Mouse (Mus musculus): ENCODE measurements around the gene Olfr370.
A peak's percentile ranks its signal among the peaks of the same experiment; 100 is the strongest.

Gene Olfr370

GRCm38 (mm10) chr8:83575561-83576515 is 40.3 kb downstream of the Olfr370 start:
- DNase-seq (ENCODE audit: low spot score in 2 of 2), result no peak

GRCm38 (mm10) chr8:83576516-83576895 is 40.9 kb downstream of the Olfr370 start:
- no peak for DNase-seq (ENCODE audit: low spot score in 2 of 2)

GRCm38 (mm10) chr8:83576921-83577320 is 41.3 kb downstream of the Olfr370 start:
- DNase-seq (ENCODE audit: low spot score in 2 of 2), result no peak

GRCm38 (mm10) chr8:83577384-83577791 is 41.8 kb downstream of the Olfr370 start:
- no peak for DNase-seq (ENCODE audit: low spot score in 2 of 2)

- no peak for DNase-seq (ENCODE audit: low spot score in 2 of 2)
These were observed 42.8 kb downstream of the Olfr370 start for GRCm38 (mm10) chr8:83578131-83579055.

- DNase-seq (ENCODE audit: low spot score in 2 of 2), result no peak
These were observed 44.1 kb downstream of the Olfr370 start for GRCm38 (mm10) chr8:83579676-83580075.

GRCm38 (mm10) chr8:83580826-83581225 is 45.2 kb downstream of the Olfr370 start:
- DNase-seq (ENCODE audit: low spot score in 2 of 2), result no peak

- DNase-seq (ENCODE audit: low spot score in 2 of 2), result no peak
These were observed 46.6 kb downstream of the Olfr370 start for GRCm38 (mm10) chr8:83582226-83582625.

- DNase-seq (ENCODE audit: low spot score in 2 of 2), result no peak
These were observed 47.7 kb downstream of the Olfr370 start for GRCm38 (mm10) chr8:83583236-83583635.

- no peak for DNase-seq (ENCODE audit: low spot score in 2 of 2)
These were observed 49.2 kb downstream of the Olfr370 start for GRCm38 (mm10) chr8:83584771-83585170.

- no peak for DNase-seq (ENCODE audit: low spot score in 2 of 2)
These were observed 49.8 kb downstream of the Olfr370 start for GRCm38 (mm10) chr8:83585333-83585732.

GRCm38 (mm10) chr8:83587644-83588043 is 52.1 kb downstream of the Olfr370 start:
- no peak for DNase-seq (ENCODE audit: low spot score in 2 of 2)

- no peak for DNase-seq (ENCODE audit: low spot score in 2 of 2)
These were observed 53.3 kb downstream of the Olfr370 start for GRCm38 (mm10) chr8:83588886-83589285.

- no peak for DNase-seq (ENCODE audit: low spot score in 2 of 2)
These were observed 55.0 kb downstream of the Olfr370 start for GRCm38 (mm10) chr8:83590488-83591023.

GRCm38 (mm10) chr8:83592682-83593081 is 57.1 kb downstream of the Olfr370 start:
- DNase-seq (ENCODE audit: low spot score in 2 of 2), result no peak

GRCm38 (mm10) chr8:83593325-83594166 is 58.0 kb downstream of the Olfr370 start:
- DNase-seq (ENCODE audit: low spot score in 2 of 2), result no peak

- DNase-seq (ENCODE audit: low spot score in 2 of 2), result peak; percentile 94 to 96
These were observed 58.8 kb downstream of the Olfr370 start for GRCm38 (mm10) chr8:83594167-83595049.

Measured in natural killer cell, adult 2 months (primary cell).